Mouse (Mus musculus) testis, adult 2 months (tissue): Measurements from ENCODE around the gene Calm3.

ENCODE experiments used
- CTCF ChIP-seq: fragments of 200-500 bp; IDR thresholded peaks from 2 replicates; pipeline ENCODE4 v1.5.1; 2012; ENCODE audit warnings: low read depth, mild to moderate bottlenecking, inconsistent platforms, low read length, moderate library complexity; ENCODE audit not compliant: control insufficient read depth, insufficient read depth, insufficient replicate concordance
- POLR2A ChIP-seq: fragments of 200-500 bp; IDR thresholded peaks from 2 replicates; pipeline ENCODE4 v1.6.1; 2012; ENCODE audit warnings: low read depth, mild to moderate bottlenecking, inconsistent platforms, low read length, moderate library complexity; ENCODE audit not compliant: control insufficient read depth

GRCm38 (mm10) chr7:16907842-16908241, 16.1 kb downstream of the Calm3 start:
- no peak for TF ChIP-seq POLR2A
- TF ChIP-seq CTCF, result no peak
